Mouse (Mus musculus) forebrain, postnatal 0 days (tissue): ENCODE measurements around the gene Afdn. TPM values are rescaled to one million over a fixed set of nuclear protein-coding genes. Genes with fewer than 3 reads are reported as not detected.
"Not testable (repeated sequence)": the region's sequence is repeated elsewhere in the genome, so short reads cannot be mapped to it uniquely, and the experiment has no call there.

Source experiments
- ATAC-seq: fragments of 200-750 bp; cut with Nextera tagmentation; 2 replicates; pipeline ENCODE4 v1.8.0; 2017; ENCODE audit warnings: mild to moderate bottlenecking, moderate library complexity
- DNase-seq: peaks from one replicate; pipeline ENCODE4 v3.0.0-alpha.2; 2015
- H3K27ac ChIP-seq: fragments of 300-500 bp; sonication (generic); 2 replicates; pipeline ENCODE4 v1.5.1; 2014; ENCODE audit warnings: low read depth, mild to moderate bottlenecking, antibody characterized with exemption, low read length, moderate library complexity, mixed read lengths
- H3K27me3 ChIP-seq: fragments of 300-500 bp; sonication (generic); 2 replicates; pipeline ENCODE4 v1.6.1; 2014; ENCODE audit warnings: mild to moderate bottlenecking, low read length, mixed read lengths; ENCODE audit not compliant: insufficient read depth
- H3K36me3 ChIP-seq: fragments of 300-500 bp; sonication (generic); 2 replicates; pipeline ENCODE4 v1.6.1; 2014; ENCODE audit warnings: mild to moderate bottlenecking, moderate library complexity; ENCODE audit not compliant: insufficient read depth
- H3K4me1 ChIP-seq: fragments of 300-500 bp; sonication (generic); 2 replicates; pipeline ENCODE4 v1.6.1; 2014; ENCODE audit warnings: antibody characterized with exemption; ENCODE audit not compliant: insufficient read depth
- H3K4me2 ChIP-seq: fragments of 300-500 bp; sonication (generic); 2 replicates; pipeline ENCODE4 v1.6.1; 2014; ENCODE audit warnings: low read depth, mild to moderate bottlenecking, moderate library complexity
- H3K4me3 ChIP-seq: fragments of 300-500 bp; sonication (generic); 2 replicates; pipeline ENCODE4 v1.5.1; 2014; ENCODE audit warnings: low read depth, low read length, mixed read lengths
- H3K9ac ChIP-seq: fragments of 300-500 bp; sonication (generic); 2 replicates; pipeline ENCODE4 v1.6.1; 2014; ENCODE audit warnings: mild to moderate bottlenecking
- H3K9me3 ChIP-seq: fragments of 300-500 bp; sonication (generic); 2 replicates; pipeline ENCODE4 v1.6.1; 2016; ENCODE audit warnings: low read length
- CTCF ChIP-seq: sonication (generic); IDR thresholded peaks from 2 replicates; pipeline ENCODE4 v1.5.1; 2016; ENCODE audit warnings: antibody characterized with exemption, control low read depth, low read depth
- WGBS: fragments of 180-500 bp; shearing (Covaris S2); extraction: QIAGEN DNeasy Blood & Tissue Kit; methylation state at CpG from one replicate; pipeline ENCODE4 v1.1.7; 2014; 5-methylcytosine and 5-hydroxymethylcytosine counted together
- polyA plus RNA-seq: library from polyadenylated mRNA; unstranded; fragments of >200 nt; fragmentation: Nextera tagmentation; extraction: Ambion mirVana; gene quantifications from 2 replicates; pipeline ENCODE4 v1.2.1, GENCODE M21; 2015
- total RNA-seq: library from RNA; depleted of rRNA; stranded (reverse); fragments of >200 nt; gene quantifications from 2 replicates; pipeline ENCODE4 v1.2.3, GENCODE M21; 2014

The Afdn gene
- total and polyA plus RNA-seq, 2 experiments from 2014 or later = 129 to 146 TPM

- no peak overlapping the region for H3K4me2 ChIP-seq
- no peak overlapping the region for H3K27ac ChIP-seq
- H3K9ac ChIP-seq = no peak overlapping the region
- H3K4me3 ChIP-seq = no peak overlapping the region
- ATAC-seq (no peak), DNase-seq (no peak)
- no peaks in the 10 kb centered on the region for H3K27me3 ChIP-seq
- no peaks in the 10 kb centered on the region for H3K4me1 ChIP-seq
- no peaks in the 10 kb centered on the region for H3K36me3 ChIP-seq
- WGBS = 33% methylated on average over 4 of the region's 4 CpGs
- no peak for TF ChIP-seq CTCF
- no peaks in the 10 kb centered on the region for H3K9me3 ChIP-seq
Observed at GRCm38 (mm10) chr17:13913951-13914350, 153.6 kb downstream of the Afdn start.

- Histone ChIP-seq H3K9ac (no peak overlapping the region), H3K27me3 (no peaks in the 10 kb centered on the region), H3K9me3 (no peaks in the 10 kb centered on the region), H3K36me3 (no peaks in the 10 kb centered on the region), H3K4me2 (no peak overlapping the region), H3K27ac (no peak overlapping the region), H3K4me1 (no peaks in the 10 kb centered on the region), H3K4me3 (no peak overlapping the region)
- no peak for TF ChIP-seq CTCF
- 86% methylated on average over 4 of the region's 4 CpGs for WGBS
- no peak for DNase-seq
- no peak for ATAC-seq
Observed at GRCm38 (mm10) chr17:13914531-13914930, 154.2 kb downstream of the Afdn start.

- Histone ChIP-seq H3K36me3 (no peaks in the 10 kb centered on the region), H3K4me3 (no peak overlapping the region), H3K27ac (no peak overlapping the region), H3K9me3 (no peaks in the 10 kb centered on the region), H3K4me1 (no peaks in the 10 kb centered on the region), H3K27me3 (no peaks in the 10 kb centered on the region), H3K9ac (no peak overlapping the region), H3K4me2 (no peak overlapping the region)
- TF ChIP-seq CTCF = no peak
- DNase-seq (no peak), ATAC-seq (no peak)
- WGBS = 78% methylated on average over 2 of the region's 2 CpGs
Observed at GRCm38 (mm10) chr17:13920771-13921170, 160.4 kb downstream of the Afdn start.

GRCm38 (mm10) chr17:13923418-13923817 lies 163.1 kb downstream of the Afdn start:
- Histone ChIP-seq H3K36me3 (no peaks in the 10 kb centered on the region), H3K4me3 (no peak overlapping the region), H3K27me3 (no peaks in the 10 kb centered on the region), H3K4me1 (no peaks in the 10 kb centered on the region), H3K4me2 (no peak overlapping the region), H3K9ac (no peak overlapping the region), H3K27ac (no peak overlapping the region), H3K9me3 (no peaks in the 10 kb centered on the region)
- no peak for DNase-seq
- 68% methylated on average over 2 of the region's 2 CpGs for WGBS
- no peak for TF ChIP-seq CTCF
- 0 out of 2 replicates have a peak, but pooled peaks have one; percentile 14 for ATAC-seq

- DNase-seq (no peak), ATAC-seq (no peak)
- no peaks in the 10 kb centered on the region for H3K36me3 ChIP-seq
- H3K4me3 ChIP-seq = no peak overlapping the region
- 93% methylated on average over 2 of the region's 2 CpGs for WGBS
- H3K27ac ChIP-seq = no peak overlapping the region
- no peak for TF ChIP-seq CTCF
- no peaks in the 10 kb centered on the region for H3K27me3 ChIP-seq
- no peaks in the 10 kb centered on the region for H3K9me3 ChIP-seq
- H3K9ac ChIP-seq = no peak overlapping the region
- H3K4me2 ChIP-seq = no peak overlapping the region
- H3K4me1 ChIP-seq = no peaks in the 10 kb centered on the region
Observed at GRCm38 (mm10) chr17:13924588-13924987, 164.2 kb downstream of the Afdn start.

GRCm38 (mm10) chr17:13925931-13926330 lies 165.6 kb downstream of the Afdn start:
- TF ChIP-seq CTCF = no peak
- no peak overlapping the region for H3K27ac ChIP-seq

GRCm38 (mm10) chr17:13930421-13930820 lies 170.1 kb downstream of the Afdn start:
- H3K9me3 ChIP-seq = no peaks in the 10 kb centered on the region
- no peaks in the 10 kb centered on the region for H3K36me3 ChIP-seq
- no peak overlapping the region for H3K4me3 ChIP-seq
- no peaks in the 10 kb centered on the region for H3K4me1 ChIP-seq
- ATAC-seq = no peak
- H3K27ac ChIP-seq = no peak overlapping the region
- TF ChIP-seq CTCF = no peak
- H3K27me3 ChIP-seq = no peaks in the 10 kb centered on the region
- no peak for DNase-seq
- WGBS = 89% methylated on average over 9 of the region's 9 CpGs
- no peak overlapping the region for H3K9ac ChIP-seq
- H3K4me2 ChIP-seq = no peak overlapping the region

More at GRCm38 (mm10) chr17:13925931-13926330, 165.6 kb downstream of the Afdn start:
- WGBS = 65% methylated on average over 3 of the region's 3 CpGs
- Histone ChIP-seq H3K9me3 (no peaks in the 10 kb centered on the region), H3K4me1 (no peaks in the 10 kb centered on the region), H3K9ac (no peak overlapping the region), H3K36me3 (no peaks in the 10 kb centered on the region), H3K4me2 (no peak overlapping the region), H3K4me3 (no peak overlapping the region), H3K27me3 (no peaks in the 10 kb centered on the region)
- DNase-seq (no peak), ATAC-seq (no peak)

GRCm38 (mm10) chr17:13935364-13935763 lies 175.0 kb downstream of the Afdn start:
- H3K9ac ChIP-seq, H3K9me3 ChIP-seq, H3K27me3 ChIP-seq, H3K27ac ChIP-seq, H3K4me1 ChIP-seq, H3K4me2 ChIP-seq, DNase-seq, H3K4me3 ChIP-seq, H3K36me3 ChIP-seq, ATAC-seq: not testable (repeated sequence)
- WGBS = 96% methylated on average over 2 of the region's 2 CpGs
